Mouse (Mus musculus): ENCODE data around the gene Gramd2. TPM values are rescaled to one million over a fixed set of nuclear protein-coding genes. Genes with fewer than 3 reads are reported as not detected.
"Not testable (repeated sequence)": the region's sequence is repeated elsewhere in the genome, so short reads cannot be mapped to it uniquely, and the experiment has no call there.

The Gramd2 gene
- polyA plus RNA-seq, 1 experiment = 34.1 TPM

- no peak for DNase-seq (ENCODE audit: low read depth)
These were observed 43.2 kb downstream of the Gramd2 start for GRCm38 (mm10) chr9:59723096-59723657.

- DNase-seq (ENCODE audit: low read depth) = no peak
These were observed 44.0 kb downstream of the Gramd2 start for GRCm38 (mm10) chr9:59723791-59724442.

- no peak for DNase-seq (ENCODE audit: low read depth)
These were observed 45.6 kb downstream of the Gramd2 start for GRCm38 (mm10) chr9:59725515-59725914.

- no peak for DNase-seq (ENCODE audit: low read depth)
These were observed 47.8 kb downstream of the Gramd2 start for GRCm38 (mm10) chr9:59727569-59728286.

GRCm38 (mm10) chr9:59731136-59731535, 51.2 kb downstream of the Gramd2 start:
- DNase-seq (ENCODE audit: low read depth) = no peak

GRCm38 (mm10) chr9:59733075-59733474, 53.1 kb downstream of the Gramd2 start:
- no peak for DNase-seq (ENCODE audit: low read depth)

GRCm38 (mm10) chr9:59735394-59735793, 55.5 kb downstream of the Gramd2 start:
- no peak for DNase-seq (ENCODE audit: low read depth)

- DNase-seq (ENCODE audit: low read depth) = no peak
These were observed 60.6 kb downstream of the Gramd2 start for GRCm38 (mm10) chr9:59740593-59740992.

- DNase-seq (ENCODE audit: low read depth) = no peak
These were observed 64.0 kb downstream of the Gramd2 start for GRCm38 (mm10) chr9:59743903-59744302.

- no peak for DNase-seq (ENCODE audit: low read depth)
These were observed 68.4 kb downstream of the Gramd2 start for GRCm38 (mm10) chr9:59748387-59748786.

- no peak for DNase-seq (ENCODE audit: low read depth)
These were observed 69.0 kb downstream of the Gramd2 start for GRCm38 (mm10) chr9:59748969-59749368.

GRCm38 (mm10) chr9:59749581-59750265, 69.8 kb downstream of the Gramd2 start:
- no peak for DNase-seq (ENCODE audit: low read depth)

GRCm38 (mm10) chr9:59750267-59751065, 70.5 kb downstream of the Gramd2 start, which contains the start of the genes Senp8 and Myo9a:
Gene Senp8, minus strand, starts transcription at chr9:59750710.
Gene Myo9a, plus strand, starts transcription at chr9:59750896.
- DNase-seq (ENCODE audit: low read depth) = peak; percentile 78

GRCm38 (mm10) chr9:59751066-59751581, 71.2 kb downstream of the Gramd2 start:
- DNase-seq (ENCODE audit: low read depth) = no peak

- DNase-seq (ENCODE audit: low read depth) = no peak
These were observed 72.0 kb downstream of the Gramd2 start for GRCm38 (mm10) chr9:59751966-59752365.

GRCm38 (mm10) chr9:59755199-59755598, 75.3 kb downstream of the Gramd2 start:
- DNase-seq (ENCODE audit: low read depth) = no peak

- DNase-seq (ENCODE audit: low read depth) = not testable (repeated sequence)
These were observed 77.1 kb downstream of the Gramd2 start for GRCm38 (mm10) chr9:59757016-59757415.

GRCm38 (mm10) chr9:59760515-59760914, 80.6 kb downstream of the Gramd2 start:
- DNase-seq (ENCODE audit: low read depth) = no peak

- DNase-seq (ENCODE audit: low read depth) = not testable (repeated sequence)
These were observed 87.1 kb downstream of the Gramd2 start for GRCm38 (mm10) chr9:59766966-59767461.
